Comparison of ENCODE assay signal across 8 mouse cellular contexts in genomic region chr17:66479311-66479710, GRCm38 (mm10). TPM values are rescaled to one million over a fixed set of nuclear protein-coding genes. Genes with fewer than 3 reads are reported as not detected.
DNase-seq lines count a peak whose midpoint lies in the region; ATAC-seq and TF ChIP-seq lines count a peak whose summit lies in the region.

No protein-coding gene starts in this region.

- TF ChIP-seq POLR2A in olfactory bulb, adult 2 months (IDR thresholded peaks at IDR 0.05; ENCODE audit: insufficient read depth, low read depth, low read length) = no peak

- no peaks in the 10 kb centered on the region for H3K36me3 ChIP-seq in heart, embryonic 12.5 days
- H3K36me3 ChIP-seq in limb, embryonic 12.5 days = no peaks in the 10 kb centered on the region

- H3K27ac ChIP-seq in heart, embryonic 12.5 days (ENCODE audit: poor library complexity, severe bottlenecking) = no peak overlapping the region
- no peak overlapping the region for H3K27ac ChIP-seq in limb, embryonic 12.5 days
- peak overlapping the region; percentile 32; the same call in 1 of the 2 replicates for H3K27ac ChIP-seq in olfactory bulb, adult 2 months (ENCODE audit: insufficient read depth, low read depth, low read length)

- H3K27me3 ChIP-seq in heart, embryonic 12.5 days (replicated peaks) = peaks cover 8% of the 10 kb centered on the region; the same call in 1 of the 2 replicates
- H3K27me3 ChIP-seq in limb, embryonic 12.5 days = peaks cover 34% of the 10 kb centered on the region

- peaks cover 9% of the 10 kb centered on the region; the same call in 1 of the 2 replicates for H3K9me3 ChIP-seq in heart, embryonic 12.5 days (replicated peaks)
- peaks cover 7% of the 10 kb centered on the region for H3K9me3 ChIP-seq in limb, embryonic 12.5 days

- peak; percentile 92 for DNase-seq in heart, adult 11 months
- DNase-seq in heart, postnatal 36 days = no peak
- peak; percentile 29 for DNase-seq in c-Kit-positive CD71-positive TER-119-negative erythroid progenitor cells, embryonic 14.5 days (ENCODE audit: low read depth)
- no peak for DNase-seq in thymus, postnatal 0 days (ENCODE audit: low spot score)
- DNase-seq in spleen, postnatal 14 days (ENCODE audit: low spot score in 2 of 2) = no peak

- WGBS in heart, embryonic 12.5 days = 13% methylated on average over 13 of the region's 13 CpGs
- 17% methylated on average over 13 of the region's 13 CpGs for WGBS in limb, embryonic 12.5 days
- 38% methylated on average over 13 of the region's 13 CpGs for WGBS in olfactory bulb, adult 2 months

- peaks cover 15% of the 10 kb centered on the region for H3K4me1 ChIP-seq in heart, embryonic 12.5 days (replicated peaks)
- peaks cover 15% of the 10 kb centered on the region for H3K4me1 ChIP-seq in limb, embryonic 12.5 days (replicated peaks)
- peaks cover 11% of the 10 kb centered on the region for H3K4me1 ChIP-seq in olfactory bulb, adult 2 months (ENCODE audit: control insufficient read depth, insufficient read depth, low read length)

- no peak for TF ChIP-seq CTCF in olfactory bulb, adult 2 months (IDR thresholded peaks at IDR 0.05; ENCODE audit: insufficient read depth, low read depth, low read length)

- intact Hi-C loops in heart, postnatal 36 days (cut with DNase I) = no loop called here

- 0 out of 2 replicates have a peak overlapping the region, but pooled peaks have one; percentile 47 for H3K9ac ChIP-seq in heart, embryonic 12.5 days
- no peak overlapping the region for H3K9ac ChIP-seq in limb, embryonic 12.5 days (replicated peaks)

- ATAC-seq in heart, embryonic 12.5 days (ENCODE audit: insufficient number of reproducible peaks, low FRiP score) = peak; percentile 64
- ATAC-seq in limb, embryonic 12.5 days (ENCODE audit: insufficient number of reproducible peaks, insufficient read depth, low FRiP score, low TSS enrichment, low read depth) = 0 out of 2 replicates have a peak, but pooled peaks have one; percentile 40

- peak overlapping the region; percentile 35 for H3K4me3 ChIP-seq in heart, embryonic 12.5 days
- H3K4me3 ChIP-seq in limb, embryonic 12.5 days (replicated peaks) = peak overlapping the region; percentile 15; the same call in 1 of the 2 replicates
- peak overlapping the region; percentile 17 for H3K4me3 ChIP-seq in olfactory bulb, adult 2 months (ENCODE audit: insufficient read depth, low read depth, low read length)

- H3K4me2 ChIP-seq in heart, embryonic 12.5 days = peak overlapping the region; percentile 60
- peak overlapping the region; percentile 45 for H3K4me2 ChIP-seq in limb, embryonic 12.5 days

RNA-seq across cellular contexts. Expression of gene Mtcl1, which starts 29.8 kb away (rescaled TPM):
- total RNA-seq in heart, postnatal 36 days (2021) = 1 to 10 TPM; 4.4 to 6.3 TPM
- polyA plus RNA-seq in heart, embryonic 12.5 days (2016; fragmentation: Nextera tagmentation; extraction: Ambion mirVana) = 1.4 and 1.7 TPM in 2 replicates
- polyA plus RNA-seq in limb, embryonic 12.5 days (2016; fragmentation: Nextera tagmentation; extraction: Ambion mirVana) = 4.8 and 5.3 TPM in 2 replicates
- not detected in 2 replicates for polyA plus RNA-seq in olfactory bulb, adult 2 months (2012; ENCODE audit: insufficient read depth, insufficient read length, low replicate concordance, missing spikeins)
- polyA plus RNA-seq in thymus, postnatal 0 days (2015; fragmentation: Nextera tagmentation; extraction: Ambion mirVana) = 4.4 and 5.6 TPM in 2 replicates

RNA-seq across cellular contexts. Expression of gene Rab12, which starts 40.2 kb away (rescaled TPM):
- total RNA-seq in heart, postnatal 36 days (2021) = 100 to 1,000 TPM; 231 to 233 TPM
- polyA plus RNA-seq in heart, embryonic 12.5 days (2016; fragmentation: Nextera tagmentation; extraction: Ambion mirVana) = 60.5 and 63.6 TPM in 2 replicates
- 46.7 and 48.0 TPM in 2 replicates for polyA plus RNA-seq in limb, embryonic 12.5 days (2016; fragmentation: Nextera tagmentation; extraction: Ambion mirVana)
- not detected in 2 replicates for polyA plus RNA-seq in olfactory bulb, adult 2 months (2012; ENCODE audit: insufficient read depth, insufficient read length, low replicate concordance, missing spikeins)
- 20.8 and 24.9 TPM in 2 replicates for polyA plus RNA-seq in thymus, postnatal 0 days (2015; fragmentation: Nextera tagmentation; extraction: Ambion mirVana)

Comparison
In these comparisons a context has a peak if more than half of its experiments do, and no peak if none do; other contexts are left out.
1. DNase-seq: peak in heart, adult 11 months (single experiment) and c-Kit-positive CD71-positive TER-119-negative erythroid progenitor cells, embryonic 14.5 days (single experiment); none in heart, postnatal 36 days (0 of 2), thymus, postnatal 0 days (single experiment) and spleen, postnatal 14 days (0 of 2).
2. Peak in every context shown above with its lines, with median percentiles within 50 percentile points of each other: H3K4me3 ChIP-seq.